Mouse (Mus musculus): Measurements from ENCODE around the gene Jazf1.
A peak's percentile ranks its signal among the peaks of the same experiment; 100 is the strongest.

- TF ChIP-seq CTCF (IDR thresholded peaks at IDR 0.05; ENCODE audit: low read depth) (peak; percentile 84), EP300 (IDR thresholded peaks at IDR 0.05; ENCODE audit: low read depth) (no peak)
These were observed 98.6 kb downstream of the Jazf1 start for GRCm38 (mm10) chr6:52969717-52970261.

Data from liver, embryonic 14.5 days (tissue).